Mouse (Mus musculus): ENCODE data around the gene Pecam1.

DNA sequence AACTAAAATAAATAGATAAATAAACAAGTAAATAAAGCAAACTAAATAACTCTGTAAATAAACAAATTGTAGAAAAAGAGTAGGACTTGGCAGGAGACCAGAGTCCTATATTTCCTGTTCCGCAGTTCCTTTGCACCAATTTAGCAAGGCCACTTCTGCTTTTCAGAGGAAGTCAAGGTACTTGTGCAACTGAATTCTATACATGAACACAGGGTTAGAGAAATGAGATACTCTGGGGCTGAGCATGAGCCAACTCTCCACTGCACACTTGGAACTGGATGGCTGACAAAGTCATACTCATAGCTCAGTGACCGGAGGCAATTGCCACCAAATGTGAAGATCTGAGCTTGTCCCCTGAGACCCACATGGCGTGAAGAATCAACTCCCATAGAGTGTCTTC is 8.6 kb upstream of the Pecam1 start:
- no peak for TF ChIP-seq CTCF (IDR thresholded peaks at IDR 0.05; ENCODE audit: low read depth, low read length)
- TF ChIP-seq TAL1 (conservative IDR thresholded peaks at IDR 0.05; ENCODE audit: low read depth, low read length), result no peak
- no peak for TF ChIP-seq GATA1 (IDR thresholded peaks at IDR 0.05; ENCODE audit: borderline replicate concordance, low read length)
- no peak for TF ChIP-seq GATA2 (IDR thresholded peaks at IDR 0.05; ENCODE audit: borderline replicate concordance, low read depth, low read length)
- TF ChIP-seq POLR2AphosphoS5 (IDR thresholded peaks at IDR 0.05; ENCODE audit: insufficient replicate concordance, low read depth, low read length), result no peak

Data from G1E (cell line).